Mouse (Mus musculus) embryonic facial prominence, embryonic 15.5 days (tissue): ENCODE data around the gene Pm20d2. TPM values are rescaled to one million over a fixed set of nuclear protein-coding genes. Genes with fewer than 3 reads are reported as not detected.

Source experiments
- ATAC-seq: fragments of 200-750 bp; cut with Nextera tagmentation; 2 replicates; pipeline ENCODE4 v1.8.0; 2017; ENCODE audit warnings: low read depth, moderate TSS enrichment; ENCODE audit not compliant: insufficient number of reproducible peaks, low FRiP score, low TSS enrichment
- H3K27ac ChIP-seq: fragments of 300-500 bp; sonication (generic); replicated peaks from 2 replicates; pipeline ENCODE4 v1.5.1; 2015; ENCODE audit warnings: mild to moderate bottlenecking, inconsistent platforms
- H3K27me3 ChIP-seq: fragments of 300-500 bp; sonication (generic); 2 replicates; pipeline ENCODE4 v1.6.1; 2015; ENCODE audit warnings: inconsistent platforms
- H3K36me3 ChIP-seq: fragments of 300-500 bp; sonication (generic); 2 replicates; pipeline ENCODE4 v1.6.1; 2015; ENCODE audit warnings: mild to moderate bottlenecking, inconsistent platforms
- H3K4me1 ChIP-seq: fragments of 300-500 bp; sonication (generic); 2 replicates; pipeline ENCODE4 v1.6.1; 2015; ENCODE audit warnings: inconsistent platforms
- H3K4me2 ChIP-seq: fragments of 300-500 bp; sonication (generic); replicated peaks from 2 replicates; pipeline ENCODE4 v1.6.1; 2015; ENCODE audit warnings: mild to moderate bottlenecking, inconsistent platforms
- H3K4me3 ChIP-seq: fragments of 300-500 bp; sonication (generic); replicated peaks from 2 replicates; pipeline ENCODE4 v1.5.1; 2015; ENCODE audit warnings: mild to moderate bottlenecking, inconsistent platforms
- H3K9ac ChIP-seq: fragments of 300-500 bp; sonication (generic); 2 replicates; pipeline ENCODE4 v1.6.1; 2015; ENCODE audit warnings: inconsistent platforms
- H3K9me3 ChIP-seq: fragments of 300-500 bp; sonication (generic); replicated peaks from 2 replicates; pipeline ENCODE4 v1.6.1; 2016; ENCODE audit warnings: inconsistent platforms
- WGBS: fragments of 180-500 bp; shearing (Covaris S2); methylation state at CpG from one replicate; pipeline ENCODE4 v1.1.7; 2015; 5-methylcytosine and 5-hydroxymethylcytosine counted together
- polyA plus RNA-seq: library from polyadenylated mRNA; unstranded; fragments of >200 nt; fragmentation: Nextera tagmentation; extraction: Ambion mirVana; gene quantifications from 2 replicates; pipeline ENCODE4 v1.2.1, GENCODE M21; 2015

The Pm20d2 gene
- polyA plus RNA-seq = 2.5 TPM in 2 replicates

DNA sequence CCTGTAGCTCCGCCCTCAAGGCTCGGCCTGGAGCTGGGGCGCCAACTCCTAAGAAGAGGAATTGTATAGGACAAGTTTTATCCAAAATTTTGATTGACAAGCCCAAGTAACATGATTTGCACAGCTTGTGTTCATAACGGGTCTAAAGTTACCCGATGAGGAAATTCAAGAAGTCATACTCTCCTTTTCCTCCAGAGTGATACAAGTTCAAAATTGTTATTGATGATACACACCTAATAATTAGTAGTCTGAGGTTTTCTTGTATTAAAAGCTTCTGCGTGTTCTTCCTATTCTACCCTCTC, at the start of gene Pm20d2:
Gene Pm20d2, minus strand, starts transcription at position 3 of the 302 bp plus-strand sequence.
- Histone ChIP-seq H3K9me3 (no peaks in the 10 kb centered on the region), H3K36me3 (no peaks in the 10 kb centered on the region), H3K27me3 (peaks cover 2% of the 10 kb centered on the region; the same call in 1 of the 2 replicates), H3K4me2 (peak within 1 kb of the TSS; percentile 86), H3K4me3 (peak within 1 kb of the TSS; percentile 57), H3K9ac (peak within 1 kb of the TSS; percentile 59), H3K27ac (peak within 1 kb of the TSS; percentile 90), H3K4me1 (0 out of 2 replicates have a peak, but pooled peaks cover 4% of the 10 kb centered on the region)
- WGBS = 11% methylated on average over 6 of the region's 6 CpGs
- ATAC-seq = no peak

DNA sequence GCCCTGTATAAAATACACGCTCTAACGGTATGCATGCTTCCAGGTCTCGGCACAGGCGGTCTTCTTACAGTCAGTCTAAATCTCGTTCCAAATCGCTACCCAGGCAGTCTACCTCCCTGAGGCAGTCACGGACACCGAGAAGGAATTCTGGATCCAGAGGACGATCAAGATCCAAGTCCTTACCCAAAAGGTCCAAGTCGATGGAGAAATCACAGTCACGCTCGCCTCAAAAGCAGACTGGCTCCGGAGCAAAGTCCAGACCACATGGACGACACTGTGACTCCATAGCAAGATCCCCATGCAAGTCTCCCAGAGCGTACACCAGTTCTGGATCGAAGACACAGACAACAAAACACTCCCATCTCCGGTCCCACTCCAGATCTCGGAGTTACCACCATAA, 41.3 kb upstream of the Pm20d2 start:
- no peak overlapping the region for H3K9ac ChIP-seq
- H3K27me3 ChIP-seq = no peaks in the 10 kb centered on the region
- ATAC-seq = no peak
- no peak overlapping the region for H3K27ac ChIP-seq
- H3K4me1 ChIP-seq = no peaks in the 10 kb centered on the region
- 88% methylated on average over 18 of the region's 18 CpGs for WGBS
- no peaks in the 10 kb centered on the region for H3K9me3 ChIP-seq
- H3K4me3 ChIP-seq = no peak overlapping the region
- no peak overlapping the region for H3K4me2 ChIP-seq
- H3K36me3 ChIP-seq = 0 out of 2 replicates have a peak, but pooled peaks cover 5% of the 10 kb centered on the region

DNA sequence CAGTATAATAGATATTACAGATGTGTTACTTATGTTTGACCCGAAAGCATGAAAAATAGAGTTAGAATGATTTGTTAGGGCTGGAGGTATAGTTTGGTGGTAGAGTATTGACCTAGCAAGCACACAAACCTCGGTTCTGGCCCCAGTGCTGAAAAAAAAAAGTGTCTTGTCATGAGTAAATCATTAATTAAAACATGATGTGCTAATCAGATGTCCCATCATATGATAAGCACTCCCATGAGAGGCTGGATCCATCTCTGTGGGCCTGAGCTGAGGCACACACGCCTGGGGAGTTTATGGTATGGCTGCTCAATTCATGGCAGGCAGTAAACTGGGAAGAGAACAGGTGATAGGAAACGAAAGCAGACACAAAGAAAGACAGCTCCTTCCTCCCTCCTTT, 40.1 kb upstream of the Pm20d2 start:
- Histone ChIP-seq H3K4me3 (no peak overlapping the region), H3K4me2 (no peak overlapping the region), H3K27ac (no peak overlapping the region), H3K4me1 (peaks cover under 1% of the 10 kb centered on the region; the same call in 1 of the 2 replicates), H3K9me3 (no peaks in the 10 kb centered on the region), H3K36me3 (0 out of 2 replicates have a peak, but pooled peaks cover 5% of the 10 kb centered on the region), H3K9ac (no peak overlapping the region), H3K27me3 (no peaks in the 10 kb centered on the region)
- ATAC-seq = no peak
- WGBS = 75% methylated on average over 4 of the region's 4 CpGs

DNA sequence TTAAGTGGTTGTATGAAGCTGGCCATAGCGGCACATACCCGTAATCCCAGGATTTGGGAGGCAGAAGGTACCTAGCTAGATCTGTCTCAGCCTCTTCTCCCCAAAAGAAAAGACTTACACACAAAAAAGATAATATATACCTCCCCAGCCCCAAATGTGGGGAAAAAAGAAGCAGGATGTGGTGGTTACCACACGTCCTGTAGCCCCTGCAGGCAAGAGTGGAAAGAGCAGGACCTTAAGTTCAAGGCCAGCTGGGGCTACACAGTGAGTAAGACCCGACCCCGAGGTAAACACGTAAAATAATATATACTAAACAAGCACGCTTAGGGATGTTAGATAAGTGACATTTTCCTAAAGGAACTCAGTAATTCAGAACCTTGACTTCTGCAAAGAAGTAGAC, 37.6 kb upstream of the Pm20d2 start:
- ATAC-seq = no peak

DNA sequence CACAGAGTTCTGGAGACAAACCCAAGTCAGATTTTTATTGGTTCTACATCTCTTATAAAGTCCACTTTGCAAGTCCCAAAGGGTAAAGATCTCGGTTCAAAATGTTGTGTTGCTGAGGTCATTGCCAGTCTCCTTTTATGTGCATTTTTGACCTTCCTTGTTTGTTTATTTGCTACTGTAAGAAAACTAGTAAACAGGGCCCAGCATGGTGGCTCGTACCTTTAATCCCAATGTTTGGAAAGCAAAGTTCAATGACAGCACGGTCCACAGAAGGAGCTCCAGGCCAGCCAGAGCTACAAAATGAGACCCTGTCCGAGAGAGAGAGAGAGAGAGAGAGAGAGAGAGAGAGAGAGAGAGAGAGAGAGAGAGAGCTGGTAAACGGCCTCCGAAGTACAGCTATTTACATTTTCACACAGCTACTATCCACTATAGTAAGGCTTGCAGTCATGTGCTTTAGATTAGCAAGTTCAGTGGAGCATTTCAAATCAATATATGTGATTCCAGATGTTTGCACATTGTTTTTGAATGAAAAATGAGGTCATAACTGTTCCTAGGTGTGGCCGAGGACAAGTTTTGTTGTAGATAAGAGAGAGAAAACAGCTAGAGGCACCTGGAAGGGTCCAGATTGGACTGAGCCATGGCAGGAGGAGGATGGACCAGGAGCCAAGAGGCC, 34.6 kb upstream of the Pm20d2 start:
- ATAC-seq = no peak
- 38% methylated on average over 7 of the region's 7 CpGs for WGBS
- Histone ChIP-seq H3K9ac (no peak overlapping the region), H3K4me2 (no peak overlapping the region), H3K27ac (0 out of 2 replicates have a peak overlapping the region, but pooled peaks have one; percentile 22), H3K4me3 (no peak overlapping the region), H3K36me3 (no peaks in the 10 kb centered on the region), H3K27me3 (no peaks in the 10 kb centered on the region), H3K9me3 (no peaks in the 10 kb centered on the region), H3K4me1 (peaks cover 8% of the 10 kb centered on the region)

More for the DNA sequence above, 37.6 kb upstream of the Pm20d2 start:
- 83% methylated on average over 7 of the region's 7 CpGs for WGBS
- Histone ChIP-seq H3K4me2 (no peak overlapping the region), H3K36me3 (0 out of 2 replicates have a peak, but pooled peaks cover 5% of the 10 kb centered on the region), H3K27me3 (no peaks in the 10 kb centered on the region), H3K9me3 (no peaks in the 10 kb centered on the region), H3K4me3 (no peak overlapping the region), H3K9ac (no peak overlapping the region), H3K27ac (no peak overlapping the region), H3K4me1 (peaks cover 8% of the 10 kb centered on the region)

DNA sequence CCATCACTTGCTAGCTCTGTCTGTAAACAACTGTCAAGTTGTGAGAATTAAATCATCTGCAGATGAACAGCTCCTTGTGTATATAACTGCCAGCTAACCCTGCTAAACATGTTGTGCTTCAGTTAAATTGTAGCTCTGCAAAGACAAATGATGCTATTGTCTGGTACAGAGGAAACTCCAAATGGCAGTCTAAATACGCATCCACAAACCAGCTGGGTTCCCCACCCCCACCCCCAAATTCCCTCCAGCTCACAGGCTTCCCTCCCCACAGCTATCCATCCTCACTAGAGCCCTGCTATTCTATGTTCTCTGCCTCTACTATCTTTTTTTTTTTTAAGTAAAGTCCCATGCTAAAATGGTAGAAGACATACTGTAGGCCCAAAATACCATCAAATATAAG, 32.3 kb upstream of the Pm20d2 start:
- Histone ChIP-seq H3K36me3 (no peaks in the 10 kb centered on the region), H3K9me3 (no peaks in the 10 kb centered on the region), H3K27me3 (no peaks in the 10 kb centered on the region), H3K4me2 (no peak overlapping the region), H3K4me1 (peaks cover 8% of the 10 kb centered on the region), H3K4me3 (no peak overlapping the region), H3K27ac (no peak overlapping the region), H3K9ac (no peak overlapping the region)
- no peak for ATAC-seq
- 18% methylated on average over 1 of the region's 1 CpGs for WGBS

DNA sequence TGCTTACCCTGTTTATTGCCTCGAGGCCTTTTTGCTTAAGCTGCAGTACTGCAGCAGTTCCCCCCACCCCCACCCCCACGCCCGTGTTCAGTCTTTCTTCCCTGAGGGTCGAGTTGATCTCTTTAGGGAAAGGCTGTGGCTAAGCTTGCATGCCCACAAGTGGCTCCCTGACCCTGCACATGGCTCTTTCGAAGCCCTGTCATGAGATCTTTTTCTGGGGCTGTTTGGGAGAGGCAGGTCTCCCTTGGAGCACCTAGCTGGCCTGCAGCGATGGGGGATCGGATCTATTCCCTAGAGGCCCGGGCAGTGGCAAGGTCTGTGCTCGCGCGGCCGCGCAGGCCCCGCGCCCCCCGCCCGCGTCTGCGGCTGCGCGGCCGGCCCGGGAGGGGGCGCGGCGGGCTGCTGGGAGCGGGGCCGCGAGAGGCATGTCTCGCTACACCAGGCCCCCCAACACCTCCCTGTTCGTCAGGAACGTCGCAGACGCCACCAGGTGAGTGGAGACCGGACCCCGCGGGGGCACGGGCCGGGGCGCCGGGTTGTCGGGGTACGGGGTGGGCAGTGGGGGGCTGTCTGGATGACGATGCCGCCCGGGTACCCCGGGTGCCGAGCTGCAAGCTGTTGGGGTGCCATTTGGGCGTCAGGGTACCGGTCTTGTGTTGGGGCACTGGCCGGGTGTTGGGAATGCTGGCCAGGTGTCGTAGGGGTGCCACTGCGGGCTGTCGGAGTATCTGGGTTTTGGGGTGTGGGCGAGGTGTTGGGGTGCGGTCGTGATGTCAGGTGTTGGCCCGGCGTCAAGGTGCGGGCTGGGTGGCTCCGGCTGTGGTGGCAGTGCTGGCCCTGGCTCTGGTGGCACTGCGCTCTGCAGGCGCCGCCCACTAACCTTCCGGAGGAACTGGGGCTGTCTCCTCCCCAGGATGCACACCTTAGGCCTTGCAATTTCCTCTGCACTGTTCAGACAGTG, 19.6 kb upstream of the Pm20d2 start, which contains the start of gene Srsf12:
Gene Srsf12, plus strand, starts transcription at position 111 of the 961 bp plus-strand sequence.
- H3K27ac ChIP-seq = peak within 1 kb of the TSS; percentile 68
- peak within 1 kb of the TSS; percentile 79 for H3K9ac ChIP-seq
- WGBS = 2% methylated on average over 65 of the region's 65 CpGs
- H3K9me3 ChIP-seq = 0 out of 2 replicates have a peak, but pooled peaks cover 4% of the 10 kb centered on the region
- ATAC-seq = peak; percentile 81
- peak within 1 kb of the TSS; percentile 98 for H3K4me2 ChIP-seq
- no peaks in the 10 kb centered on the region for H3K27me3 ChIP-seq
- peaks cover 11% of the 10 kb centered on the region for H3K4me1 ChIP-seq
- H3K4me3 ChIP-seq = peak within 1 kb of the TSS; percentile 74
- no peaks in the 10 kb centered on the region for H3K36me3 ChIP-seq

DNA sequence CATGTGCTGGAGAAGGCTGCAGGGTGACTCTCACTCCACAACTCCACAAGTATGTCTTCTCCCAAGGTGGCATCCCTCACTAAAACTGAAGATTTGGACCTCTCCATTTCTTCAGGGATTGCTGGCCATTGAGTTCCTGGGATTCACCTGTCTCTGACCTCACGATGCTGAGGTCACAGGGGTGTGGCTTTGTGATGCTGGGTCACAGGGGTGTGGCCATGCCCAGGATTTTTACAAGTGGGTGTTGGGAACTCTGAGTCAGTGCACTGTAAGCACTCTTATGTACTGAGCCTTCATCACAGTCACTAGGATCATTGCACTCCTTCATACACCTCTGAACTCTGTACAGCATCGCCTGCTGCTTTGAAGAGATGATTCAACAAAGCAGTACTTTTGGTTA, 18.0 kb upstream of the Pm20d2 start:
- no peak overlapping the region for H3K4me2 ChIP-seq

DNA sequence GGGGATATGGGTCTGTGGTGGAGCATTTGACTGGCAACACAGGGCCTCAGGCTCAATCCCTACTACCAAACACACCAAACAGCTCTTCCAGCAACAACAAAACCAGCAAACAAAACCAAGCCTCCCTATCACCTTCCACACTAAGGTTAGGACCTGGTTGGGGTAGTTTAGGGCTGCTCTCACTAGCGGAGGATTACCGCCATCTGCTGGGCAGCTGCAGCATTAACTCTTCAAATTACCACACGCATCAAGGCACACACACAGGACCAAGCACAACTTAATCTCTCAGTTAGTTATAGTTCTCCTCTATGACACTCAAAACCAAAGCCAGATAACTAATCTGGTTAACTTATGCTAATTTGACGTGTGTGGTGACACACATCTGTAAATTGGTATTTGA, 15.1 kb upstream of the Pm20d2 start:
- Histone ChIP-seq H3K9ac (no peak overlapping the region), H3K4me1 (peaks cover 8% of the 10 kb centered on the region), H3K9me3 (no peaks in the 10 kb centered on the region), H3K36me3 (no peaks in the 10 kb centered on the region), H3K27ac (no peak overlapping the region), H3K4me2 (no peak overlapping the region), H3K4me3 (no peak overlapping the region), H3K27me3 (no peaks in the 10 kb centered on the region)
- ATAC-seq = no peak
- WGBS = 5% methylated on average over 4 of the region's 4 CpGs

More for the DNA sequence above, 18.0 kb upstream of the Pm20d2 start:
- WGBS = 64% methylated on average over 2 of the region's 2 CpGs
- Histone ChIP-seq H3K9ac (no peak overlapping the region), H3K4me1 (peaks cover 11% of the 10 kb centered on the region), H3K27me3 (no peaks in the 10 kb centered on the region), H3K27ac (no peak overlapping the region), H3K9me3 (0 out of 2 replicates have a peak, but pooled peaks cover 4% of the 10 kb centered on the region), H3K4me3 (no peak overlapping the region), H3K36me3 (no peaks in the 10 kb centered on the region)
- ATAC-seq = no peak

DNA sequence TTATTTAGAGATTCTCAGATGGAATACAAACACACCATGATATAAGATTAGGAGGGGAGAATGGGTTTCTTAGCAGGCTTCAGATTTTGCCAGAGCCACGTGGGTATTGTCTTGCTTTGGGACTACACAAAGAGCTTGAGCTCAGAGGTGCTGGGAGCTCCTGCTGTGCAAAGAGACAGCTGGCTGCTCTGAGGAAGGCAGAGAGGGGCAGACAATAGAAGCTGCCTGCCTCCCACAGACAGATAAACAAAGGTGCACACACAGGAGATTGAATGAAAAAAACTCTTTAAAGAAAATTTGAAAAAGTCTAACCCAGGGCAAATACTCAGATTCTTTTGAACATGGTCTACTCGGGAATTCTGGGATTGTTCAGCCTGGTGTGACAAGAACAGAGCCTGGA, 8.6 kb upstream of the Pm20d2 start:
- Histone ChIP-seq H3K9ac (no peak overlapping the region), H3K9me3 (no peaks in the 10 kb centered on the region), H3K4me1 (no peaks in the 10 kb centered on the region), H3K4me3 (no peak overlapping the region), H3K36me3 (no peaks in the 10 kb centered on the region), H3K27ac (no peak overlapping the region), H3K27me3 (no peaks in the 10 kb centered on the region), H3K4me2 (no peak overlapping the region)
- ATAC-seq = no peak
- WGBS = 12% methylated on average over 2 of the region's 2 CpGs
